Mouse (Mus musculus) ZHBTc4 (cell line): Measurements from ENCODE around the gene Gps2.
"Not testable (repeated sequence)": the region's sequence is repeated elsewhere in the genome, so short reads cannot be mapped to it uniquely, and the experiment has no call there.

Experiments used
- DNase-seq: peaks from one replicate; pipeline ENCODE4 v3.0.0-alpha.2; 2011; ENCODE audit warnings: low read depth, low spot score

Gps2 gene

GRCm38 (mm10) chr11:69916652-69917378 is 3.1 kb downstream of the Gps2 start:
- not testable (repeated sequence) for DNase-seq

GRCm38 (mm10) chr11:69917379-69917948 is 3.8 kb downstream of the Gps2 start:
- no peak for DNase-seq

GRCm38 (mm10) chr11:69918118-69918517 is 4.4 kb downstream of the Gps2 start:
- DNase-seq = no peak

GRCm38 (mm10) chr11:69919053-69919452 is 5.4 kb downstream of the Gps2 start:
- no peak for DNase-seq

- DNase-seq = peak; percentile 94
These were observed 6.1 kb downstream of the Gps2 start for GRCm38 (mm10) chr11:69919661-69920265.

- DNase-seq = peak; percentile 77
These were observed 6.8 kb downstream of the Gps2 start for GRCm38 (mm10) chr11:69920266-69921031.

GRCm38 (mm10) chr11:69921114-69922011 is 7.7 kb downstream of the Gps2 start, which contains the start of gene Eif5a:
Gene Eif5a (minus strand): TSS chr11:69921958.
- peak; percentile 100 for DNase-seq

GRCm38 (mm10) chr11:69922012-69922756 is 8.5 kb downstream of the Gps2 start:
- no peak for DNase-seq

GRCm38 (mm10) chr11:69922796-69923195 is 9.1 kb downstream of the Gps2 start:
- DNase-seq = no peak

- DNase-seq = no peak
These were observed 13.8 kb downstream of the Gps2 start for GRCm38 (mm10) chr11:69927501-69927900.

GRCm38 (mm10) chr11:69929712-69930111 is 16.0 kb downstream of the Gps2 start:
- no peak for DNase-seq

- DNase-seq = not testable (repeated sequence)
These were observed 16.5 kb downstream of the Gps2 start for GRCm38 (mm10) chr11:69930176-69930575.

- no peak for DNase-seq
These were observed 17.4 kb downstream of the Gps2 start for GRCm38 (mm10) chr11:69930967-69931537.

- DNase-seq = no peak
These were observed 18.1 kb downstream of the Gps2 start for GRCm38 (mm10) chr11:69931769-69932168.

GRCm38 (mm10) chr11:69932254-69932653 is 18.6 kb downstream of the Gps2 start:
- no peak for DNase-seq

GRCm38 (mm10) chr11:69933066-69933465 is 19.4 kb downstream of the Gps2 start:
- DNase-seq = no peak

- peak; percentile 92 for DNase-seq
These were observed 20.5 kb downstream of the Gps2 start for GRCm38 (mm10) chr11:69934169-69934568.

GRCm38 (mm10) chr11:69934681-69935080 is 21.0 kb downstream of the Gps2 start:
- DNase-seq = no peak

- peak; percentile 95 for DNase-seq
These were observed 21.6 kb downstream of the Gps2 start, which contains the start of gene Ybx2 for GRCm38 (mm10) chr11:69935137-69935879. Gene Ybx2 (plus strand): TSS chr11:69935796.
